Mouse (Mus musculus) hindbrain, postnatal 0 days (tissue): ENCODE results near the gene AI481877. TPM values are rescaled to one million over a fixed set of nuclear protein-coding genes. Genes with fewer than 3 reads are reported as not detected.
A peak's percentile ranks its signal among the peaks of the same experiment; 100 is the strongest.

ENCODE experiments used
- ATAC-seq: fragments of 200-750 bp; cut with Nextera tagmentation; 2 replicates; pipeline ENCODE4 v1.8.0; 2017; ENCODE audit warnings: mild to moderate bottlenecking, moderate TSS enrichment, moderate library complexity
- DNase-seq: peaks from one replicate; pipeline ENCODE4 v3.0.0-alpha.2; 2015; ENCODE audit warnings: low spot score
- H3K27ac ChIP-seq: fragments of 300-500 bp; sonication (generic); 2 replicates; pipeline ENCODE4 v1.5.1; 2014; ENCODE audit warnings: mild to moderate bottlenecking
- H3K27me3 ChIP-seq: fragments of 300-500 bp; sonication (generic); 2 replicates; pipeline ENCODE4 v1.6.1; 2014; ENCODE audit warnings: low read length, mixed read lengths; ENCODE audit not compliant: insufficient read depth
- H3K36me3 ChIP-seq: fragments of 300-500 bp; sonication (generic); 2 replicates; pipeline ENCODE4 v1.6.1; 2014; ENCODE audit warnings: low read length, mixed read lengths; ENCODE audit not compliant: insufficient read depth
- H3K4me1 ChIP-seq: fragments of 300-500 bp; sonication (generic); 2 replicates; pipeline ENCODE4 v1.6.1; 2014; ENCODE audit warnings: antibody characterized with exemption, low read length, mixed read lengths; ENCODE audit not compliant: insufficient read depth
- H3K4me2 ChIP-seq: fragments of 300-500 bp; sonication (generic); 2 replicates; pipeline ENCODE4 v1.6.1; 2014; ENCODE audit warnings: low read depth, mild to moderate bottlenecking, low read length, moderate library complexity, mixed read lengths
- H3K4me3 ChIP-seq: fragments of 300-500 bp; sonication (generic); 2 replicates; pipeline ENCODE4 v1.5.1; 2014; ENCODE audit warnings: low read length
- H3K9ac ChIP-seq: fragments of 300-500 bp; sonication (generic); replicated peaks from 2 replicates; pipeline ENCODE4 v1.6.1; 2014; ENCODE audit warnings: mild to moderate bottlenecking, low read length, moderate library complexity, mixed read lengths
- H3K9me3 ChIP-seq: fragments of 300-500 bp; sonication (generic); 2 replicates; pipeline ENCODE4 v1.6.1; 2016; ENCODE audit warnings: low read length, mixed read lengths
- CTCF ChIP-seq: IDR thresholded peaks from 2 replicates; pipeline ENCODE4 v1.5.1; 2016; ENCODE audit warnings: antibody characterized with exemption, control low read depth, low read depth
- WGBS: fragments of 180-500 bp; shearing (Covaris S2); extraction: QIAGEN DNeasy Blood & Tissue Kit; methylation state at CpG from one replicate; pipeline ENCODE4 v1.1.7; 2014; 5-methylcytosine and 5-hydroxymethylcytosine counted together
- polyA plus RNA-seq: library from polyadenylated mRNA; unstranded; fragments of >200 nt; fragmentation: Nextera tagmentation; extraction: Ambion mirVana; gene quantifications from 2 replicates; pipeline ENCODE4 v1.2.1, GENCODE M21; 2015
- total RNA-seq: library from RNA; depleted of rRNA; stranded (reverse); fragments of >200 nt; gene quantifications from 2 replicates; pipeline ENCODE4 v1.2.3, GENCODE M21; 2014; rRNA removed

Gene AI481877
- total and polyA plus RNA-seq, 2 experiments from 2014 or later = 0.05 TPM; not detected in 1

DNA sequence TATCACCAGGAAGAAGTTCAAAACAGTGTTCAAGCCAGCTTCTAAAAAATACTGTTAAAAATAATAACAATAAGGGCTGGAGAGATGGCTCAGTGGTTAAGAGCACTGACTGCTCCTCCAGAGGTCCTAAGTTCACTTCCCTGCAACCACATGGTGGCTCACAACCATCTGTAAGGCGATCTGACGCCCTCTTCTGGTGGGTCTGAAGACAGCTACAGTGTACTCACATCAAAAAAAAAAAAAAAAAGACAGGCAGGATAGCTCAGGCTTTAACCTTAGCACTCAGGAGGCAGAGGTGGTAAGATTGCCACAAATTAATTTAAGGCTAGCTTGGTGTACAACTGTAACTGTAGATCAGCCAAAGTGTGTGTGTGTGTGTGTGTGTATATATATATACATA is 138.2 kb downstream of the AI481877 start:
- peak; percentile 37 for DNase-seq
- H3K27me3 ChIP-seq = no peaks in the 10 kb centered on the region
- ATAC-seq = no peak
- H3K4me2 ChIP-seq = no peak overlapping the region
- H3K9ac ChIP-seq = no peak overlapping the region
- peaks cover 8% of the 10 kb centered on the region; the same call in 1 of the 2 replicates for H3K4me1 ChIP-seq
- no peak overlapping the region for H3K4me3 ChIP-seq
- H3K36me3 ChIP-seq = no peaks in the 10 kb centered on the region
- no peaks in the 10 kb centered on the region for H3K9me3 ChIP-seq
- H3K27ac ChIP-seq = no peak overlapping the region
- WGBS = 0% methylated on average over 2 of the region's 2 CpGs
- peak; percentile 52; the same call in 1 of the 2 replicates for TF ChIP-seq CTCF

DNA sequence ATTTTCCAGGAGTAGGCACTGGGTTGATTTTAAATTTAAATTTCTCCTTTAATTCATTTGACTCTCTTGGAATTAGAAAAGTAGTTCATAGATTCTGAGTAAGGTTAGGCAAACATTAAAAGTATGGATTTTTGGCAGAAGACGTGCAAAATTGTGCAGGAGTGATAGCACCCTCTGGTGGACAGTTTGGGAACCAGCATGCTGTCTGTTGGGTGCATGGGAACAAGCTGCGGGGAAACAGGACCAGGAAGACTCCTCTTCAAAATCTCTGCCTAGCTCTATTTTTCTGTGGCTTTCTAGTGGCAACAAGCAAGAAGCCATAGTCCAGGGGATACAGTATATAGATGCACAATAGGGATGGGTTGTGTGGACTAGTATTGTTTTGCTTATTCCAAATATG is 139.1 kb downstream of the AI481877 start:
- H3K27ac ChIP-seq = no peak overlapping the region
- H3K27me3 ChIP-seq = no peaks in the 10 kb centered on the region
- no peaks in the 10 kb centered on the region for H3K9me3 ChIP-seq
- H3K4me3 ChIP-seq = no peak overlapping the region
- no peak overlapping the region for H3K4me2 ChIP-seq
- H3K36me3 ChIP-seq = no peaks in the 10 kb centered on the region
- DNase-seq (peak; percentile 84), ATAC-seq (no peak)
- H3K9ac ChIP-seq = no peak overlapping the region
- peaks cover 8% of the 10 kb centered on the region; the same call in 1 of the 2 replicates for H3K4me1 ChIP-seq
- WGBS = 6% methylated on average over 2 of the region's 2 CpGs
- peak; percentile 93 for TF ChIP-seq CTCF

DNA sequence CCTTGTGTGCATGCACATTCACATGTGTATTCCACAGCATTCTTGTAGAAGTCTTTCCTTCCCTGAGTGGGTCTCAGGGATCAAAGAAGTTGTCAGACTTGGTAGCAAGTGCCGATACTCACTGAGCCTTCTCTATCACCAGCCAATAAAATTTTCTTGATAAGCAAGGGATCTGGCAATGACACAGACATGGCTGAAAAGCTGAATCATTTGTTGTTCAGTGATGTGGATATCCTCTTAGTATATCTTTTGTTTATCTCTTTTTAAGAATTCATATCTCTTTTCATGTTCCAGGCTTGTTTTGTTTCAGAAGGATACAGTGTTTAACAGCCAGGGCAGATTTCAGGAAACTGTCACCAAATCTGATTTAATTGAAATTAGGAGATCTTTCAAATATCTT is 140.1 kb downstream of the AI481877 start:
- no peaks in the 10 kb centered on the region for H3K9me3 ChIP-seq
- 0 out of 2 replicates have a peak, but pooled peaks cover 3% of the 10 kb centered on the region for H3K4me1 ChIP-seq
- WGBS = 63% methylated on average over 1 of the region's 1 CpGs
- no peak for TF ChIP-seq CTCF
- H3K27me3 ChIP-seq = no peaks in the 10 kb centered on the region
- H3K4me2 ChIP-seq = no peak overlapping the region
- H3K4me3 ChIP-seq = no peak overlapping the region
- DNase-seq (no peak), ATAC-seq (no peak)
- H3K27ac ChIP-seq = no peak overlapping the region
- no peak overlapping the region for H3K9ac ChIP-seq
- no peaks in the 10 kb centered on the region for H3K36me3 ChIP-seq

DNA sequence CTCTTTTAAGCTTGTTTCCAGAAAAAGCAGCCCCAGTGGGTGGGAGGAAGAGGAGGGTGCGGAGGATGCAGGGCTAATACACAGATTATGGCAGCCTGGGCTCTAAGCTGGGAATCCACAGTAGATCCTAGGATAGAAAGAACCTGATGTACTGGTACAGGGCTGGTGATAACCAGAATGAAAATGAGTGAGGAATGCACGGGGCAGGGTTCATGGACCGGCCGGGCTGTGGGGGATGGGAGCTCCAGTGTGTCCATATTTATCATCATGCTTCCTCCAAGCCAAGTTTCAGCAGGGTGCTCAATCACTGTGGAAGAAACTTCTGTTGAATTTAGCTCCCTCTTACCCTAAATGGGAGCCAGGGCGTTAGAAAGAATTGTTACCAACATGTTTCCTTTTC is 141.7 kb downstream of the AI481877 start:
- Histone ChIP-seq H3K4me2 (no peak overlapping the region), H3K27ac (no peak overlapping the region), H3K4me1 (no peaks in the 10 kb centered on the region), H3K9ac (no peak overlapping the region), H3K4me3 (no peak overlapping the region), H3K9me3 (no peaks in the 10 kb centered on the region), H3K36me3 (no peaks in the 10 kb centered on the region), H3K27me3 (no peaks in the 10 kb centered on the region)
- WGBS = 66% methylated on average over 5 of the region's 5 CpGs
- ATAC-seq = no peak
- no peak for DNase-seq
- TF ChIP-seq CTCF = no peak

DNA sequence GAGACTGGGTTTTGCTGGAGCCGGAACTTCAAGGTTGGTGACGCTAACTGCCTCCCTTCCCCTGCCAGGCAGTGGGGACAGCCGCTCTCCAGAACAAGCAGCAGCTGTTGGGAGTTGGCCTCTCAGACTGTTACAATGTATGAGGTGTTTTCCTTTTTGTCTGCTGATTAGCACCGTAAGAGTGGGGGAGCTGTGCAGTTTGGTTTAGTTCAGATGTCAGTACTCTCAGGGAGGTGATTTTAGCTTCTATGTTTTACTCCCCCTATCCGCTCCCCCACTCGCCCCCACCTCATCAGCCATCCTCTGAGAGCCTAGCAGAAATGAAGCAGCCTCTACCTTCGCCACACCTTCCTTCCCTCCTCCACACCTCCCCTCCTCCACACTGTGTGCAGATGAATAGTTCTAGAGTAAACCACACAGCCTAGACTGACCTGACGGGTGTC is 143.5 kb downstream of the AI481877 start:
- Histone ChIP-seq H3K4me3 (no peak overlapping the region), H3K4me1 (no peaks in the 10 kb centered on the region), H3K36me3 (no peaks in the 10 kb centered on the region), H3K27me3 (no peaks in the 10 kb centered on the region), H3K4me2 (no peak overlapping the region), H3K9ac (no peak overlapping the region), H3K27ac (no peak overlapping the region), H3K9me3 (no peaks in the 10 kb centered on the region)
- 84% methylated on average over 8 of the region's 8 CpGs for WGBS
- no peak for TF ChIP-seq CTCF
- ATAC-seq (no peak), DNase-seq (no peak)

DNA sequence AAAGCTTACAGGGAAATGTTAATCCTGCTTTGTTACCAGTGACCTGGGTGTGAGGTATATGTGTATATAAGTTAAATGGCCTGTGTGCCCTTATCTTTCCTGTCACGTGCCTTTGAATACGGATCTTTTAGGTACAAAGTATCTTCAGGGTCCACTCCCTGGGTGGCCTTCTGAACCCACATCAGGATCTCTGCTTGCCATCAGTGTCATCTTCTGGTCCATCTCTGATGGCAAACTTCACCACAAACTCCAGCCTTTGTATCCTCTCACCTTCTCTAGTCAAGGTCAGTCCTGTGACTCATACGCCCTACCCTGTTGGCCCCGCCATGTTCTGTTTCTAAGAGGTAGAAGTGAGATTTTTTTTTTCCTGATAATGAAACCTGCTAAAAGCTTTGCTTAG is 144.0 kb downstream of the AI481877 start, which contains the start of gene Dnajc25:
Gene Dnajc25, plus strand, starts transcription at position 301 of the 400 bp plus-strand sequence.
- WGBS = 90% methylated on average over 4 of the region's 4 CpGs
- Histone ChIP-seq H3K9ac (no peak within 1 kb of the TSS), H3K4me2 (no peak within 1 kb of the TSS), H3K4me3 (no peak within 1 kb of the TSS), H3K4me1 (no peaks in the 10 kb centered on the region), H3K27ac (no peak within 1 kb of the TSS), H3K36me3 (no peaks in the 10 kb centered on the region), H3K9me3 (no peaks in the 10 kb centered on the region), H3K27me3 (no peaks in the 10 kb centered on the region)
- ATAC-seq (no peak), DNase-seq (no peak)
- no peak for TF ChIP-seq CTCF

Other genes with a start within 250 kb of the AI481877 start
- gene Ecpas, start 226.2 kb downstream of the AI481877 start, total RNA-seq = 53.0 and 55.8 TPM in 2 replicates
- gene Ecpas, start 226.2 kb downstream of the AI481877 start, polyA plus RNA-seq = 33.5 and 36.6 TPM in 2 replicates
- 4.1 and 4.2 TPM in 2 replicates for gene Zkscan16, start 195.4 kb downstream of the AI481877 start, total RNA-seq
- gene Zkscan16, start 195.4 kb downstream of the AI481877 start, polyA plus RNA-seq = 1.8 and 2.3 TPM in 2 replicates
- gene Ptgr1, start 151.9 kb downstream of the AI481877 start, total RNA-seq = 1.3 and 3.1 TPM in 2 replicates
- 5.6 and 6.0 TPM in 2 replicates for gene Ptgr1, start 151.9 kb downstream of the AI481877 start, polyA plus RNA-seq
- 2.7 and 5.2 TPM in 2 replicates for gene Dnajc25, start 143.9 kb downstream of the AI481877 start, total RNA-seq
- gene Dnajc25, start 143.9 kb downstream of the AI481877 start, polyA plus RNA-seq = 9.2 and 9.4 TPM in 2 replicates
- not detected in 2 replicates for gene Gm20503, start 135.8 kb downstream of the AI481877 start, total RNA-seq
- gene Gm20503, start 135.8 kb downstream of the AI481877 start, polyA plus RNA-seq = 11.7 and 18.2 TPM in 2 replicates
- gene Gng10, start 103.9 kb downstream of the AI481877 start, total RNA-seq = 86.0 and 104 TPM in 2 replicates
- 184 and 189 TPM in 2 replicates for gene Gng10, start 103.9 kb downstream of the AI481877 start, polyA plus RNA-seq
- gene Ugcg, start 50.3 kb upstream of the AI481877 start, total RNA-seq = 46.5 and 46.8 TPM in 2 replicates
- gene Ugcg, start 50.3 kb upstream of the AI481877 start, polyA plus RNA-seq = 19.1 and 20.7 TPM in 2 replicates